Mouse (Mus musculus): ENCODE results near the gene Lars2. TPM values are rescaled to one million over a fixed set of nuclear protein-coding genes. Genes with fewer than 3 reads are reported as not detected.

Gene Lars2
- polyA plus RNA-seq, 1 experiment from 2014 or later: 1,403 TPM

Other genes starting within 250 kb of the Lars2 start
- 0.51 and 0.53 TPM in 2 replicates for gene Clec3b, start 216.0 kb upstream of the Lars2 start, polyA plus RNA-seq (2014; fragmentation: Nextera tagmentation; extraction: Ambion mirVana)
- not detected in 2 replicates for gene Cdcp1, start 150.9 kb upstream of the Lars2 start, polyA plus RNA-seq (2014; fragmentation: Nextera tagmentation; extraction: Ambion mirVana)
- gene Tmem158, start 106.2 kb upstream of the Lars2 start, polyA plus RNA-seq (2014; fragmentation: Nextera tagmentation; extraction: Ambion mirVana): 26.6 and 41.2 TPM in 2 replicates
- 11.8 and 16.4 TPM in 2 replicates for gene Limd1, start 111.8 kb downstream of the Lars2 start, polyA plus RNA-seq (2014; fragmentation: Nextera tagmentation; extraction: Ambion mirVana)
- gene Sacm1l, start 162.8 kb downstream of the Lars2 start, polyA plus RNA-seq (2014; fragmentation: Nextera tagmentation; extraction: Ambion mirVana): 50.4 and 57.0 TPM in 2 replicates